Mouse (Mus musculus) liver (tissue): ENCODE data around the gene Rab25.

ENCODE experiments used
- DNase-seq: peaks from one replicate; pipeline ENCODE4 v3.0.0-alpha.2; 2020; ENCODE audit warnings: mixed read lengths

Rab25 gene

GRCm38 (mm10) chr3:88566536-88567061 lies 18.5 kb upstream of the Rab25 start:
- DNase-seq: no peak

DNA sequence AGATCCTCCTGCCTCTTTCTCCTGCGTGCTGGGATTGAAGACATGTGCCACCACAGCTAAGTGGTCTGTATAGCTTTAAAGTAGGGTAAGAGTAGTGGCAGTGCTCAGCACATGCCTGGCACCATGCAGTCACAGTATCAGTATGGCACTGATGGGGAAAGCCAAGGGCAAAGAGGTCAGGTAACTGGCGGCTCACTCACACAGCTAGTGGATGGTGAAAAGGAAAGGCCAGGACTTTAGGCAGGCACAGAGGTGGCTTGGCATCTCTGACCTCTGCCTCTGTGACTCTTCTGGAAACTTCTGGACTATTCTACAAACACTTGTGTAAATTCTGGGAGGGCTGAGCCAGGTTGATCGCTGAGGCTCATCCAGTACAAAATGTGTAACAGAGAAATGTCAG lies 18.0 kb upstream of the Rab25 start:
- no peak for DNase-seq

DNA sequence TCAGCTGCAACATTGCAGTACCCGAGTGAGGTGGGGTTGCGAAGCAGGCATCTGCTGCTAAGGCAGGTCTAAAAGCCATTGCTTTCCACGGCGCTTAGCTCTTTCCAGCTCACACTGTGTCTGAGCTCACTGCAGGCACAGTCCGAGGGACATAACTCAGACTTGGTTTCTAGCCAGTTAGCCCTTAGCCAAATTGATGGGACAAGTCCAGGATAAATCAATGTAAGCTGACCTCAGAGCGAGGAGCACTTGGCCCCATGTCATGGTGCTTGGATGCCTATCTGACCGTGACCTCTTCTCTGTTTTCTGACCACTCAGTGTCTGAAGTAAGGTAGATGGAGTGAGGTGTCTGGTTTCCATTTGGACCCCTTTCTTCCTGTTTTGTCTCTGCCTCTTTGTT lies 15.9 kb upstream of the Rab25 start:
- DNase-seq: no peak

DNA sequence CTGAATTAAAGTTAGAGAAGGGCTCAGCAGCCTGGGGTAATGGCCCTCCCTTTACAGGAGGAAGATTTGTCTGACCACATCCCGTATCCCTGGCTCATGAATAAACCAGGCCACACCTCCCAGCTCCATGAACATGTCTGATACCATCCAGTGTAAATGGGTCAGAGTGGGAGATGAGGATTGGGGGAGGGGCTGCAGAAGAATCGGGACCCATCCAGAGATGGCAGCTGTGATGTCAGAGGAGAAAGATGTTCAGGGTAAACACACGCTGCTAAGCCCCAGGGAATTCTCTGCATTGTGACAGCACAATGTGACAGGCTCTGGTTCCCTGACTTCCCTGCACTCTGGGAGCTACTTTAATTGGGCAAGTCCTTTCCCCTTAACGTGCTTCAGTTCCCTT lies 15.3 kb upstream of the Rab25 start:
- DNase-seq: no peak

GRCm38 (mm10) chr3:88561989-88562388 lies 13.9 kb upstream of the Rab25 start:
- DNase-seq: no peak

DNA sequence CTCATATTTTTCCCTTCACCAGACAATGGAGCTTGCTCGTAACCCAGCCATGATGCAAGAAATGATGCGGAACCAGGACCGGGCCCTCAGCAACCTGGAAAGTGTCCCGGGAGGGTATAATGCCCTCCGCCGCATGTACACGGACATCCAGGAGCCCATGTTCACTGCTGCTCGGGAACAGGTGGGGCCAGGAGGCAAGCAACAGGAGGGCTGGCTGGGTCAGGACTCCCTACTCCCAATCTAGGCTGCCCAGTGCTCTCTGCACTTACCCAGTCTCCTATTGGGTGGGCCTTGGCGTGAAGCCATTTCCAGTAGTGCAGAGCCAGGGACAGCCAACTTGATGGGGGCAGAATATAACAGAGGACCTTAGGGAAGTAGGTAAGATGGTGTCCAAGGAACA lies 11.5 kb upstream of the Rab25 start:
- no peak for DNase-seq

- DNase-seq: no peak
Observed at GRCm38 (mm10) chr3:88556616-88557015, 8.5 kb upstream of the Rab25 start.

GRCm38 (mm10) chr3:88555731-88556130 lies 7.6 kb upstream of the Rab25 start:
- DNase-seq: no peak

GRCm38 (mm10) chr3:88555069-88555605 lies 7.0 kb upstream of the Rab25 start:
- no peak for DNase-seq

DNA sequence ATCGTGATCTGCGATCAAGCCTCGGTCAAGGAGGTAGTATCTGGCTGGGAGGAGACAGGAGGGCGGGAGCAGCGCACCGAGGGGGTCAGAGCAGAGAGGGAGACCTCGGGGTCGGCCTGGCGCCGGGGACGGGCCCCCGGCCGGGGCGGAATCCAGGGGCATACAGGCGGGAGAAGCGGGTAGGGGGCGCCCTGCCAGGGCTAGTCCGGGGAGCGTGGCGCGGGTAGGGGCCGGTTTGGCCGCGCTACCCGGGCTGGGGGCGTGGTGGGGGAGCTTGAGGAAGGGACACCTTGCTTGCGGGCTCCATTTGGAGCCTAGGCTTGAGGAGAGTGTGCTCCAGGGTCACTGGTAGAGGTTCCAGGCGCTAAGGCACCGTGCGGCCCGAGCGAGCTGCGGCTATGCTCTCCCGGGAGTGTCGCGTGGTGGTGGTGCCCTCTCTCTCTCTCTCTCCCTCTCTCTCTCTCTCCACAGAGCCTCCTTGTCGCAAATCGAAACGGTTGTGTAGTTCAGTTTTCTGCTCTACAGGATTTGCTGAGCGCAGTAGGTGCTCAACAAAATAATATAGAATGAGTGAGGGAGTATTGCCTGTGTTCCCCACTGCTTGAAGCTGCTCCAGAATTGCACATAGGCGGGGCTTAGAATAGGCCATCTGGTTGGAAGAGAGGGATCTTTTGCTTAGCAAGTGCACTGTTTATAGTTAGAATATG lies 5.9 kb upstream of the Rab25 start:
- DNase-seq: peak; percentile 58

GRCm38 (mm10) chr3:88553525-88553879 lies 5.4 kb upstream of the Rab25 start, which contains the start of gene Ubqln4:
Gene Ubqln4, plus strand, starts transcription at chr3:88553758.
- peak; percentile 93 for DNase-seq

DNA sequence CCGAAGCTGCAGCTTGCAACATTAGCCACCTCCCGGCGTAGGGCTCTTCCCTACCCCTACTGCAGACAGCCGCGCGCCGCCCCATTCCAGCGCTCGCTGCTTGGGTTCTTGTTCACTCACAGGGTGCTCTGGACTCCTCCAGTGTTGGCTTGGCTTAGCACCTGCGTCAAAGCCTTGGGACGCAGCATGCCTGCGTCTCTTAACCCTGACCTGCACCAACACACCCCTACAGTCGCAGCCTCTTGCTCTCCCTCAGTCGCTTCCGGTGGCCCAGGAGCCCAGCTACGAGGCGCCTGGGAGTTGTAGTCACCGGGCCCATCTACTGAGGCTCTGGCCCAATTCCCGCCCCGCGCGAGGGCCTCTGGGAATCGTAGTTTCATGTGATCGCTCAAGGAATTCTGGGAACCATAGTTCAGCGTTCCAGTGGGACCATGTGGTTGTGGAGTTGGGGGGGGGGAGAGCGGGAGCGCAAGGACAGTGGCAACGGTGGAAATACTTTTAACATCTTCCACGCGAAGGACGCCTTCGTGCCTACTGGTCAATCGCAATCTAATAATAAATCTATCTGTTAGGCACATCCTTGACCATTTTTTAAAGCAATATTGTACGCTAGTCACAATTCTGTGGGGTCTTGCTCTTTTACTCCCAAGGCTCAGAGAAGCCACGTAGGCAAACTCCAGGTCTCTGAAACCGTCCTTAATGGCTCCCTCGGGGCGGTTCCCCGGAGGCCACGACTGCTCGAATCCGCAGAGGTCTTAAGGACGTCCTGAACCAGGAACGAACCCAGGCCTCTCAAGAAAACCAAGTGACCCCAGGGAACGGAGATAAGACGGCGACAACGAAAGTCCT lies 4.8 kb upstream of the Rab25 start, which contains the start of gene Lamtor2:
Gene Lamtor2, minus strand, starts transcription at position 399 of the 849 bp plus-strand sequence.
- peak; percentile 97 for DNase-seq

DNA sequence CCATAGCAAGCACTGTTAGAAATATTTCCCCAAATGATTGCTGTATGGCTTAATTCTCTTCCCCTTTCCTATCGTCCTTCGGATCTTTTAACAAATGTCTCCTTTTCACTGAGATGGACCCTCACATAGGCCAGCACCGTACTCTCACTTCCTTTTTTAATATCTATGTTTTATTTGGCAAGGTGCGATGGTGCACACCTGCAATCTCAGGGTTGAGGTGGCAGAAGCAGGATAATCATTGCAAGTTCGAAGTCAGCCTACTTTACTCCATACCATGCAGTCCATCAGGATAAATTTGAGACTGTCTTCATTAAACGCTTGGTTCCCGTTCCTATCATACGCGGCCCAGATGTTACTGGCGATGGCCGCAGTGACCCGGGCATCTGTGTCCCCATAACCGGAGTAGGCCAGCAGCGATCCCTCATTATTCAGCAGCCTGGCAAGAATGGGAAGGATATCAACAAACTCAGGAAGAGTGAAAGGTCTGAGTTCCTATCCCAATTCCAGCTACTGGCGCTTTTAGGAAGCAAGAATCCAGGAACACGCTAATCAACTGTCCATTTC lies 4.1 kb upstream of the Rab25 start:
- no peak for DNase-seq

DNA sequence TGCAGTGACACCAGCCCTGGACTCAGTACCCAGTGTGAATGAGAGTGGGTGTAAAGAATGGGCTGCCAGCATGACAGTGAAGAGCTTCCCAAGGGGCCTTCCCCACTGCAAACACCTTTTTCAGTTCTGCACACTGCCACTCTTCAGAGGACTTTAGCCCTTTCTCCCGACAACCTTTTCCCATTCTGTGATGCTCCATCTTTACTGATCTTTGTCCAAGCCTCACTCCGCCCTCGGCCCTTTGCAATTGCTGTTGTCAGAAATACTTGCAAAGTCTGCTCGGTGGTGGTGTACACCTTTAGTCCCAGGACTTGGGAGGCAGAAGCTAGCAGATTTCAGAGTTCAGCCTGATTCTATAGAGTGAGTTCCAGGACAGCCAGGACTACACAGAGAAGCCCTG lies 3.5 kb upstream of the Rab25 start:
- no peak for DNase-seq

DNA sequence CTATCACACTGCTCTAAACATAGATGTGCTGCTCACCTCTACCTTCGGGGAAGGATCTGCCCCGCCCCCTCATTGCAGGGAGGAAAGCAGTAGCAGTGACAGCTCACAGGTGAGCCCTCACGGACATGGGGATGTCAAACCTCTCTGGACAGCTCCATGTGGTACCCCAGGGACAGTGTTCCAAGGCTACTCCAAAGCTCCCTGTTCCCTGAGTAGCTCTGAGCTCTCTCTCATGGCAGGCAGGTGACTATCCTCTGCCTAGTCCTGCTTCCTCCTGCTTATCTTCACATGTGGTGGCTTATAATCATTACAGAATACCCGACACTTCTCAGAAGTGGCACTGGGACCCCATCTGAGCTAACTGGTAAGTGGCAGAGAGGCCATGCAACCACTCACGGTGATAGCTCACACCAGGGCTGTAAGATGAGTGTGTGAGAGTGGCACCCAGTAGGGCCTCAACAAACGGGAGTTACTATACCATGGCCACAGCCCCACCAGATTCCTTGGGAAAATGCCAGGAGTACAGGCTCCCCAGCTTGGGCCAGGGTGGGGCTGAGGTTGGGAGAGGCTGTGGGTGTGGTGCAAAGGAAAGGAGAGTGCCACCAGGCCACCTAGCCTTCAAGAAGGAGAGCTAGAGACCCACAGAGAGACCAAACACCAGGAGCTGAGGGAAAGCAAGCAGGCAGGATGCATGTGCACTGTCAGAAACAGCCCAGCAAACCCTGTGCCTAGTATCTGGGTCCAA lies 1.3 kb downstream of the Rab25 start:
- DNase-seq: no peak

- DNase-seq: no peak
Observed at GRCm38 (mm10) chr3:88544955-88545591, 3.0 kb downstream of the Rab25 start.

DNA sequence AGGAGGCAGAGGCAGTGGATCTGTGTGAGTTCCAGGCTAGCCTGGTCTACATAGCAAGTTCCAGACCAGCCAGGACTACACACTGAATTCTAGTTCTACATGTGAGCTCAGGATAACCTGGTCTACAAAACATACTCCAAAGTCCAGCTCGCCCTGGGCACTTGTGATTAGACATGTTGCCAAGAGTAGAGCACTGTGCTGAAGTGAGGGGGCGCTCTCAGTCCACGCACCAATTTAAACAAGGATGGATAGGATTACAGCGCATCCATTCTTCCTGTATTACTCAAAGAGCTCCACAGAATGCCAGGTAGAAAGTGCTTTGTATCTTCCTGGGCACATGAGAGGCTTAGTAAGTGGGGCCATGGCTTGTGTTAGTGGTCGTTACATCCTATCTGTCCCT lies 3.6 kb downstream of the Rab25 start:
- DNase-seq: peak; percentile 49

DNA sequence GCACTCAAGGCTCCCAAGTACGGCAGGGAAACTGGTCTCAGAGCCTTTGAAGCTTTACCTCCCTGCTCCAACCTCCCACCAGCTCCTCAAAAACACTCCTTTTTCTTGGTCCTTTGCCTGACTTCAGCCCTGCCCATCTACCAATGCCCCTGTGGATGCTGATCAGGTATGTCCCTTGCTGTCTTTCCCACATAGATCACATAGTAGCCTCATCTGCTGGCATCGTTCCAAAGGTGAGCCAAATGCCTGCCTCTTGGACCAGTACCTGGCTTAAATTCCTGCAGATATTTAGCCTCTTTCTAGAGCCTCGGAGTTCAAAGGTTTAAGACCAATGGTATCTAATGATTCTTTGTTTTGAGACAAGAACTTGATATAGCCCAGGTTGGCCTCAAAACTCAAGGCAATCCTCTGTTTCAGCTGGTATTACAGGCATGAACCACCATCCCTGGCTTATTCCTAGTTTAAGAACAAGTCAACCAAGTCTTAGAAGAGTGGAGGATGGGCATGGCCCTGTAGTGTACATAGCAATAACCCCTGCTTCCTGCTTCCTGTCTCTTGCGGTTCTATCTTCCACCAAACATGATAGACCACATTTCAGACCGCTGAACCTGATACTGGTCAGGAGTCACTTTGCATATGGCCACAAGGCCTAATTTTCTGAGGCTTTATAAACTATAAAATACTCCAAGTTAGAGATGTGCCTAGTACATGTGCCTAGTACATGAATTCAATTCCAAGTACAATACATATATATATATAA lies 4.3 kb downstream of the Rab25 start:
- DNase-seq: no peak

DNA sequence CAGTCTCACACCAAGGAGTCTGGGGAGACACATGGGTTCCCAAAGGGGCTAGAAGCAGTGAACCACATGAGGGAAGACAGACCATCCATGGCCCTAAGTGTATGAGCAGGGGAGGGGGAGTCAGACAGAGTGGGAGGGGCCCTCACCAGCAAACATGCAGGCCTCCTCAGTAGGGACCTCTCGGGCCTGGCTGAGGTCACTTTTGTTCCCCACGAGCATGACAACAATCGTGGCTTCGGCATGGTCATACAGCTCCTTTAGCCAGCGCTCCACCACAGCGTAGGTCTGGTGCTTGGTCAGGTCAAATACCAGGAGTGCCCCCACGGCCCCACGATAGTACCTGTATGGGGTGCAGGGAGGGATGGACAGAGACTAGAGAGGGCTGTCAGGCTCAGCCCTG lies 4.9 kb downstream of the Rab25 start:
- no peak for DNase-seq

DNA sequence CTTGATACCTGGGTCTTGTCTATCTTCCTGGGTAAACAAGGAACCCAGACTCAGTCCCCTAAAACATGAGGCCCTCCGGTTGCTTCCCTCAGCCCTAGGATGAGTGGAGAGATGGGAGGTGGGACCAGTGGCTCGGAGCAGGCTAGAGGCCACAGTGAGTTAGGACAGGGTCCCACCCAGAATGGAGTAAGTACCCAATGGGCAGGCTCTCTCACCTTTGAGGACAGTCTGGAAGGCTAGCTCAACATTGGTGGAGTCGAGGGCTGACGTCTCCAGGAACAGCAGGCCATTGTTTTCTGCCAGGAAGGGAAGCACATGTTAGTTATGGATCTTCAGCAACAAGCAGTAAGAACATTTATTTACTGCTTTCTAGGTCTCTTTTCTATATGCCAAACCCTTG lies 5.6 kb downstream of the Rab25 start:
- DNase-seq: no peak
